12 mouse cellular contexts compared by ENCODE assay signal in the genomic region with DNA sequence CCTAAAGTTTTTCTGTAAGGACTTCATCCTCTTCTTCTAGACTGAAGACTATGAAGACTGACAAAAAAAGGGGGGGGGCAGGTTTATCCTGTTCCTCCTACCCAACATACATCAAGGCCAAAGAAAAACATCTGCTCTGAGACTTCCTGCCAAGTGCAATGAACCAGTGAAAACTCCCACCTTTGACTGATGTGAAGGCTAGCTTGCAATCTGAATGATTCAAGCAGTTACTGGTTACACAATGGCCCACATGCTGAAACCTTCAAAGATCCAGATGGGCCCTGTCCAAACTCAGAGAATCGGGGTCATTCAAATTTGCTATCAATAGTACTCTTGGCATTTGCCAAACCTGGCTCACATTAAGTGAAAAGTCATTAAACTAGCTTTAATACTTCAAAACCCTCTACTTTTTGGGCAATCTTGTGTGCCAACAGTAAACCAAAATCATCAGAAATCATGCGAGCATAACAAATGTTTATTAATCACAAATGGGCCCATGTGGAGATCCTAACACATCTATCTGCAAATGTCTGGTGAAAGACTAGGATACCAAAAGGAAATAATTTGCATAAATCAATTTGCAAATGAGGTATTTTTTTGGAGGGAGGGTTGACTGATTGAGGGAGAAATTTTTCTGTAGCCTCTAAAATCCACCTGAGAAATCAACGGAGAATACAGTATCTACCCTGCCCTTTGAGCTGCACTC.
DNase-seq lines count a peak whose midpoint lies in the region; ATAC-seq and TF ChIP-seq lines count a peak whose summit lies in the region.
"Had no signal": no experiment of that assay in that cellular context is flagged by ENCODE, and none has a peak within 500 bp of the region (broad histone marks: within the 10 kb centered on the region; RNA-seq: fewer than 3 reads in every experiment).

No protein-coding gene starts in this region.

- no peaks in the 10 kb centered on the region for H3K27me3 ChIP-seq in forebrain, embryonic 15.5 days
- H3K27me3 ChIP-seq in forebrain, embryonic 12.5 days: no peaks in the 10 kb centered on the region
- no peaks in the 10 kb centered on the region for H3K27me3 ChIP-seq in kidney, embryonic 14.5 days (ENCODE audit: control insufficient read depth, insufficient read depth, low read length)
- no peaks in the 10 kb centered on the region for H3K27me3 ChIP-seq in stomach, postnatal 0 days (ENCODE audit: control insufficient read depth, insufficient read depth, low read length)
- H3K27me3 ChIP-seq: limb, embryonic 15.5 days; stomach, embryonic 15.5 days had no signal

- H3K4me3 ChIP-seq in forebrain, embryonic 15.5 days: no peak overlapping the region
- H3K4me3 ChIP-seq in forebrain, embryonic 12.5 days (replicated peaks): no peak overlapping the region
- no peak overlapping the region for H3K4me3 ChIP-seq in kidney, embryonic 14.5 days (ENCODE audit: low read length)
- no peak overlapping the region for H3K4me3 ChIP-seq in stomach, postnatal 0 days (ENCODE audit: low read depth, low read length)
- H3K4me3 ChIP-seq: limb, embryonic 15.5 days; stomach, embryonic 15.5 days had no signal

- no peaks in the 10 kb centered on the region for H3K9me3 ChIP-seq in forebrain, embryonic 15.5 days
- H3K9me3 ChIP-seq in forebrain, embryonic 12.5 days: no peaks in the 10 kb centered on the region
- H3K9me3 ChIP-seq in kidney, embryonic 14.5 days (ENCODE audit: control insufficient read depth, low read length): peaks cover 6% of the 10 kb centered on the region; the same call in 1 of the 2 replicates
- no peaks in the 10 kb centered on the region for H3K9me3 ChIP-seq in stomach, postnatal 0 days (ENCODE audit: control insufficient read depth, low read length)
- H3K9me3 ChIP-seq: limb, embryonic 15.5 days; stomach, embryonic 15.5 days had no signal

- peak overlapping the region; percentile 27 for H3K27ac ChIP-seq in forebrain, embryonic 15.5 days (replicated peaks)
- no peak overlapping the region for H3K27ac ChIP-seq in forebrain, embryonic 12.5 days
- no peak overlapping the region for H3K27ac ChIP-seq in kidney, embryonic 14.5 days (ENCODE audit: low read depth, low read length)
- no peak overlapping the region for H3K27ac ChIP-seq in stomach, postnatal 0 days (replicated peaks)
- H3K27ac ChIP-seq: limb, embryonic 15.5 days; stomach, embryonic 15.5 days had no signal

- peak; percentile 80 for ATAC-seq in forebrain, embryonic 15.5 days (replicated peaks)
- no peak for ATAC-seq in forebrain, embryonic 12.5 days (ENCODE audit: low FRiP score)
- peak; percentile 91; the same call in 1 of the 2 replicates for ATAC-seq in kidney, embryonic 14.5 days (ENCODE audit: low FRiP score, low TSS enrichment)
- ATAC-seq in stomach, postnatal 0 days (ENCODE audit: low FRiP score, low TSS enrichment): no peak
- ATAC-seq: intestine, postnatal 0 days had no signal

- no peak overlapping the region for H3K9ac ChIP-seq in forebrain, embryonic 15.5 days (replicated peaks)
- H3K9ac ChIP-seq in forebrain, embryonic 12.5 days: no peak overlapping the region
- H3K9ac ChIP-seq in kidney, embryonic 14.5 days (ENCODE audit: low read depth, low read length): no peak overlapping the region
- no peak overlapping the region for H3K9ac ChIP-seq in stomach, postnatal 0 days (ENCODE audit: low read length)
- H3K9ac ChIP-seq: limb, embryonic 15.5 days; stomach, embryonic 15.5 days had no signal

- no peaks in the 10 kb centered on the region for H3K36me3 ChIP-seq in forebrain, embryonic 15.5 days
- no peaks in the 10 kb centered on the region for H3K36me3 ChIP-seq in forebrain, embryonic 12.5 days (replicated peaks)
- no peaks in the 10 kb centered on the region for H3K36me3 ChIP-seq in kidney, embryonic 14.5 days (ENCODE audit: control insufficient read depth, insufficient read depth, low read length)
- no peaks in the 10 kb centered on the region for H3K36me3 ChIP-seq in stomach, postnatal 0 days (ENCODE audit: control insufficient read depth, insufficient read depth, low read length)
- H3K36me3 ChIP-seq: limb, embryonic 15.5 days; stomach, embryonic 15.5 days had no signal

- no peak overlapping the region for H3K4me2 ChIP-seq in forebrain, embryonic 15.5 days (replicated peaks)
- H3K4me2 ChIP-seq in forebrain, embryonic 12.5 days: no peak overlapping the region
- H3K4me2 ChIP-seq in kidney, embryonic 14.5 days (replicated peaks; ENCODE audit: low read depth, low read length): no peak overlapping the region
- H3K4me2 ChIP-seq in stomach, postnatal 0 days (replicated peaks; ENCODE audit: low read depth): no peak overlapping the region
- H3K4me2 ChIP-seq: limb, embryonic 15.5 days; stomach, embryonic 15.5 days had no signal

- no peak for TF ChIP-seq CTCF in stomach, postnatal 0 days (IDR thresholded peaks at IDR 0.05; ENCODE audit: low read depth)

- H3K4me1 ChIP-seq in forebrain, embryonic 15.5 days: 0 out of 2 replicates have a peak, but pooled peaks cover 3% of the 10 kb centered on the region
- H3K4me1 ChIP-seq in forebrain, embryonic 12.5 days: no peaks in the 10 kb centered on the region
- H3K4me1 ChIP-seq in kidney, embryonic 14.5 days (ENCODE audit: control insufficient read depth, insufficient read depth, low read length): peaks cover 3% of the 10 kb centered on the region; the same call in 1 of the 2 replicates
- no peaks in the 10 kb centered on the region for H3K4me1 ChIP-seq in stomach, postnatal 0 days (replicated peaks; ENCODE audit: control insufficient read depth, insufficient read depth)
- H3K4me1 ChIP-seq: limb, embryonic 15.5 days; stomach, embryonic 15.5 days had no signal

- TF ChIP-seq EP300 in stomach, postnatal 0 days (optimal IDR thresholded peaks at IDR 0.05): no peak

- 56% methylated on average over 3 of the region's 3 CpGs for WGBS in forebrain, embryonic 15.5 days
- WGBS in forebrain, embryonic 12.5 days: 80% methylated on average over 3 of the region's 3 CpGs
- WGBS in kidney, embryonic 14.5 days: 43% methylated on average over 3 of the region's 3 CpGs
- 69% methylated on average over 3 of the region's 3 CpGs for WGBS in stomach, postnatal 0 days

- no peak for DNase-seq in kidney, postnatal 25 days
- peak; percentile 4 for DNase-seq in ovary, adult 18-20 months (ENCODE audit: low spot score)
- DNase-seq in ovary, postnatal 36 days (ENCODE audit: low spot score): no peak
- peak; percentile 14 for DNase-seq in skeletal muscle tissue, adult 2 months (ENCODE audit: low read depth, low spot score)
- DNase-seq in stomach, postnatal 0 days (ENCODE audit: low spot score): no peak
- DNase-seq: layer of hippocampus, postnatal 36 days had no signal

Comparison
In these comparisons a context has a peak if more than half of its experiments do, and no peak if none do; other contexts are left out.
1. ATAC-seq: peak in forebrain, embryonic 15.5 days (single experiment) and kidney, embryonic 14.5 days (single experiment); none in forebrain, embryonic 12.5 days (single experiment) and stomach, postnatal 0 days (single experiment).
2. DNase-seq: peak in ovary, adult 18-20 months (single experiment) and skeletal muscle tissue, adult 2 months (single experiment); none in kidney, postnatal 25 days (0 of 2), ovary, postnatal 36 days (single experiment) and stomach, postnatal 0 days (single experiment).